Mouse (Mus musculus) embryonic facial prominence, embryonic 15.5 days (tissue): ENCODE results near the gene Olfr1051. TPM values are rescaled to one million over a fixed set of nuclear protein-coding genes. Genes with fewer than 3 reads are reported as not detected.
"Not testable (repeated sequence)": the region's sequence is repeated elsewhere in the genome, so short reads cannot be mapped to it uniquely, and the experiment has no call there.

Experiments used
- ATAC-seq: fragments of 200-750 bp; cut with Nextera tagmentation; 2 replicates; pipeline ENCODE4 v1.8.0; 2017; ENCODE audit warnings: low read depth, moderate TSS enrichment; ENCODE audit not compliant: insufficient number of reproducible peaks, low FRiP score, low TSS enrichment
- H3K27ac ChIP-seq: fragments of 300-500 bp; sonication (generic); replicated peaks from 2 replicates; pipeline ENCODE4 v1.5.1; 2015; ENCODE audit warnings: mild to moderate bottlenecking, inconsistent platforms
- H3K27me3 ChIP-seq: fragments of 300-500 bp; sonication (generic); 2 replicates; pipeline ENCODE4 v1.6.1; 2015; ENCODE audit warnings: inconsistent platforms
- H3K36me3 ChIP-seq: fragments of 300-500 bp; sonication (generic); 2 replicates; pipeline ENCODE4 v1.6.1; 2015; ENCODE audit warnings: mild to moderate bottlenecking, inconsistent platforms
- H3K4me1 ChIP-seq: fragments of 300-500 bp; sonication (generic); 2 replicates; pipeline ENCODE4 v1.6.1; 2015; ENCODE audit warnings: inconsistent platforms
- H3K4me2 ChIP-seq: fragments of 300-500 bp; sonication (generic); replicated peaks from 2 replicates; pipeline ENCODE4 v1.6.1; 2015; ENCODE audit warnings: mild to moderate bottlenecking, inconsistent platforms
- H3K4me3 ChIP-seq: fragments of 300-500 bp; sonication (generic); replicated peaks from 2 replicates; pipeline ENCODE4 v1.5.1; 2015; ENCODE audit warnings: mild to moderate bottlenecking, inconsistent platforms
- H3K9ac ChIP-seq: fragments of 300-500 bp; sonication (generic); 2 replicates; pipeline ENCODE4 v1.6.1; 2015; ENCODE audit warnings: inconsistent platforms
- H3K9me3 ChIP-seq: fragments of 300-500 bp; sonication (generic); replicated peaks from 2 replicates; pipeline ENCODE4 v1.6.1; 2016; ENCODE audit warnings: inconsistent platforms
- WGBS: fragments of 180-500 bp; shearing (Covaris S2); methylation state at CpG from one replicate; pipeline ENCODE4 v1.1.7; 2015; 5-methylcytosine and 5-hydroxymethylcytosine counted together
- polyA plus RNA-seq: library from polyadenylated mRNA; unstranded; fragments of >200 nt; fragmentation: Nextera tagmentation; extraction: Ambion mirVana; gene quantifications from 2 replicates; pipeline ENCODE4 v1.2.1, GENCODE M21; 2015

The Olfr1051 gene
- polyA plus RNA-seq = not detected in 2 replicates

- H3K27me3 ChIP-seq, H3K4me2 ChIP-seq, H3K9me3 ChIP-seq, H3K36me3 ChIP-seq, H3K27ac ChIP-seq, H3K9ac ChIP-seq, ATAC-seq, H3K4me3 ChIP-seq, H3K4me1 ChIP-seq: not testable (repeated sequence)
These were observed at the start of gene Olfr1051 for GRCm38 (mm10) chr2:86278988-86279387. Gene Olfr1051 (minus strand): TSS chr2:86279088.

GRCm38 (mm10) chr2:86315184-86315583 is 36.3 kb upstream of the Olfr1051 start, which contains the start of gene Olfr1053:
Gene Olfr1053 (minus strand): TSS chr2:86315284.
- Histone ChIP-seq H3K9ac (no peak within 1 kb of the TSS), H3K36me3 (no peaks in the 10 kb centered on the region), H3K9me3 (no peaks in the 10 kb centered on the region), H3K4me2 (no peak within 1 kb of the TSS), H3K27me3 (no peaks in the 10 kb centered on the region), H3K4me3 (no peak within 1 kb of the TSS), H3K4me1 (no peaks in the 10 kb centered on the region), H3K27ac (no peak within 1 kb of the TSS)
- WGBS = 63% methylated on average over 3 of the region's 3 CpGs
- no peak for ATAC-seq

- H3K36me3 ChIP-seq = no peaks in the 10 kb centered on the region
- H3K9ac ChIP-seq = no peak within 1 kb of the TSS
- H3K4me2 ChIP-seq = no peak within 1 kb of the TSS
- H3K27ac ChIP-seq = no peak within 1 kb of the TSS
- no peaks in the 10 kb centered on the region for H3K27me3 ChIP-seq
- ATAC-seq = no peak
- no peaks in the 10 kb centered on the region for H3K4me1 ChIP-seq
- no peaks in the 10 kb centered on the region for H3K9me3 ChIP-seq
- H3K4me3 ChIP-seq = no peak within 1 kb of the TSS
These were observed 13.3 kb upstream of the Olfr1051 start, which contains the start of gene Olfr1052 for GRCm38 (mm10) chr2:86292155-86292554. Gene Olfr1052 (plus strand): TSS chr2:86292455.

GRCm38 (mm10) chr2:86258228-86258627 is 20.7 kb downstream of the Olfr1051 start, which contains the start of gene Olfr1049:
Gene Olfr1049 (minus strand): TSS chr2:86258328.
- not testable (repeated sequence) for H3K27me3 ChIP-seq, H3K27ac ChIP-seq, ATAC-seq

GRCm38 (mm10) chr2:86240189-86240588 is 38.7 kb downstream of the Olfr1051 start, which contains the start of gene Olfr1048:
Gene Olfr1048 (minus strand): TSS chr2:86240289.
- Histone ChIP-seq H3K27me3 (no peaks in the 10 kb centered on the region), H3K4me1 (no peaks in the 10 kb centered on the region)
- no peak for ATAC-seq

More at GRCm38 (mm10) chr2:86258228-86258627, 20.7 kb downstream of the Olfr1051 start, which contains the start of gene Olfr1049:
- H3K4me3 ChIP-seq, H3K4me1 ChIP-seq, H3K9me3 ChIP-seq, H3K4me2 ChIP-seq, H3K36me3 ChIP-seq, H3K9ac ChIP-seq: not testable (repeated sequence)

GRCm38 (mm10) chr2:86231301-86231700 is 47.6 kb downstream of the Olfr1051 start, which contains the start of gene Olfr1047:
Gene Olfr1047 (minus strand): TSS chr2:86231401.
- H3K9ac ChIP-seq = no peak within 1 kb of the TSS
- no peaks in the 10 kb centered on the region for H3K4me1 ChIP-seq
- no peaks in the 10 kb centered on the region for H3K27me3 ChIP-seq
- no peak for ATAC-seq
- H3K4me3 ChIP-seq = no peak within 1 kb of the TSS
- H3K27ac ChIP-seq = no peak within 1 kb of the TSS
- no peak within 1 kb of the TSS for H3K4me2 ChIP-seq
- 90% methylated on average over 1 of the region's 1 CpGs for WGBS
- no peaks in the 10 kb centered on the region for H3K9me3 ChIP-seq
- H3K36me3 ChIP-seq = no peaks in the 10 kb centered on the region

More at GRCm38 (mm10) chr2:86240189-86240588, 38.7 kb downstream of the Olfr1051 start, which contains the start of gene Olfr1048:
- H3K9me3 ChIP-seq = no peaks in the 10 kb centered on the region
- no peaks in the 10 kb centered on the region for H3K36me3 ChIP-seq
- no peak within 1 kb of the TSS for H3K4me2 ChIP-seq
- H3K9ac ChIP-seq = no peak within 1 kb of the TSS
- no peak within 1 kb of the TSS for H3K4me3 ChIP-seq
- H3K27ac ChIP-seq = no peak within 1 kb of the TSS

Other genes starting within 250 kb of the Olfr1051 start
- gene Olfr1034, start 233.2 kb downstream of the Olfr1051 start, polyA plus RNA-seq = 0.04 and 0.09 TPM in 2 replicates
- not detected in 2 replicates for gene Olfr1036, start 205.1 kb downstream of the Olfr1051 start, polyA plus RNA-seq
- gene Olfr1037, start 191.7 kb downstream of the Olfr1051 start, polyA plus RNA-seq = 0.14 TPM in 1 of 2 replicates, not detected in the other
- gene Olfr1039, start 143.2 kb downstream of the Olfr1051 start, polyA plus RNA-seq = 0.05 TPM in 1 of 2 replicates, not detected in the other
- not detected in 2 replicates for gene Olfr1040, start 132.4 kb downstream of the Olfr1051 start, polyA plus RNA-seq
- not detected in 2 replicates for gene Olfr1042, start 117.2 kb downstream of the Olfr1051 start, polyA plus RNA-seq
- not detected in 2 replicates for gene Olfr1043, start 111.6 kb downstream of the Olfr1051 start, polyA plus RNA-seq
- gene Olfr1044, start 101.3 kb downstream of the Olfr1051 start, polyA plus RNA-seq = 0.24 TPM in 2 replicates
- gene Olfr52, start 93.4 kb downstream of the Olfr1051 start, polyA plus RNA-seq = 0.20 TPM in 1 of 2 replicates, not detected in the other
- gene Olfr1045, start 76.1 kb downstream of the Olfr1051 start, polyA plus RNA-seq = 0.09 TPM in 1 of 2 replicates, not detected in the other
- 0.12 and 0.52 TPM in 2 replicates for gene Olfr1046, start 59.8 kb downstream of the Olfr1051 start, polyA plus RNA-seq
- gene Olfr1047, start 47.7 kb downstream of the Olfr1051 start, polyA plus RNA-seq = 0.24 and 0.56 TPM in 2 replicates
- gene Olfr1048, start 38.8 kb downstream of the Olfr1051 start, polyA plus RNA-seq = 0.20 TPM in 1 of 2 replicates, not detected in the other
- gene Olfr1049, start 20.8 kb downstream of the Olfr1051 start, polyA plus RNA-seq = not detected in 2 replicates
- gene Olfr1052, start 13.4 kb upstream of the Olfr1051 start, polyA plus RNA-seq = 0.12 and 0.23 TPM in 2 replicates
- not detected in 2 replicates for gene Olfr1053, start 36.2 kb upstream of the Olfr1051 start, polyA plus RNA-seq
- 0.29 and 0.38 TPM in 2 replicates for gene Olfr1054, start 56.3 kb upstream of the Olfr1051 start, polyA plus RNA-seq
- gene Olfr1055, start 71.2 kb upstream of the Olfr1051 start, polyA plus RNA-seq = not detected in 2 replicates
- gene Olfr1056, start 83.4 kb upstream of the Olfr1051 start, polyA plus RNA-seq = 0.44 TPM in 1 of 2 replicates, not detected in the other
- gene Olfr1057, start 99.3 kb upstream of the Olfr1051 start, polyA plus RNA-seq = 0.05 TPM in 1 of 2 replicates, not detected in the other
- gene Olfr1058, start 109.5 kb upstream of the Olfr1051 start, polyA plus RNA-seq = 0.22 and 0.98 TPM in 2 replicates
- gene Olfr1061, start 135.0 kb upstream of the Olfr1051 start, polyA plus RNA-seq = not detected in 2 replicates
- gene Olfr1062, start 147.7 kb upstream of the Olfr1051 start, polyA plus RNA-seq = 0.05 TPM in 1 of 2 replicates, not detected in the other
- 0.09 and 0.29 TPM in 2 replicates for gene Olfr1065, start 171.5 kb upstream of the Olfr1051 start, polyA plus RNA-seq
- not detected in 2 replicates for gene Olfr1066, start 177.2 kb upstream of the Olfr1051 start, polyA plus RNA-seq
- 0.32 and 0.44 TPM in 2 replicates for gene Olfr228, start 208.3 kb upstream of the Olfr1051 start, polyA plus RNA-seq
- not detected in 2 replicates for gene Olfr1076, start 229.4 kb upstream of the Olfr1051 start, polyA plus RNA-seq